ENCODE assay signal across 16 mouse cellular contexts in the genomic region with DNA sequence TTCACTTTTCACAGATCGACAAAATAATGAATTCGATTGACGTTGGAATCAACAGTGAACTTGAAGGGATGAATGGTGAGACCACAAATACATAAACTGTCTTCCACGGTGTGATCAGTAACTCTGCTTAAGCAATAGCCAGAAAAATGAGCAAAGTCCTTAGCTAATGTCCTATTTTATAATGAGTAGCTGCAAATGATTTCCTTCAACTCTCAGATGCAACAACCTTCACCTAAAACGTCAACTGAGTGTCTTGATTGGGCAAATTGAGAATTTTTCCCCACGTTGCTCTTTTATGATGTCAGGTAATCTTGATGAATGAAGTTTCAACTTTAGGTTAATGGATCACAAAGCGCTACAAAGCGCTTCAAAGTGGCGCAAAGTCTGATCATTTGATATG.
DNase-seq lines count a peak whose midpoint lies in the region; TF ChIP-seq lines count a peak whose summit lies in the region.
"Had no signal": no experiment of that assay in that cellular context is flagged by ENCODE, and none has a peak within 500 bp of the region (broad histone marks: within the 10 kb centered on the region; RNA-seq: fewer than 3 reads in every experiment).

No protein-coding gene starts in this region.

- no peak overlapping the region for H3K27ac ChIP-seq in kidney, adult 2 months (ENCODE audit: insufficient read depth, low read depth, low read length)

- peak; percentile 57 for DNase-seq in kidney, adult 2 months
- DNase-seq in kidney, postnatal 14 days, result no peak
- DNase-seq in kidney, adult 9 months, result peak; percentile 77
- DNase-seq in kidney, postnatal 10 days, result no peak
- DNase-seq: adrenal gland, adult 2 months; adrenal gland, adult 8-10 months; adrenal gland, postnatal 10 days; adrenal gland, postnatal 14 days; adrenal gland, postnatal 25 days; adrenal gland, postnatal 36 days; B cell, adult 2 months; cerebellum, adult 11 months; cerebellum, adult 11-12 months; cerebellum, adult 18-20 months had no signal

- H3K27me3 ChIP-seq in kidney, adult 2 months (replicated peaks; ENCODE audit: control insufficient read depth, insufficient read depth, low read length), result no peaks in the 10 kb centered on the region
- H3K27me3 ChIP-seq: CH12.LX had no signal

- no peak for TF ChIP-seq POLR2A in kidney, adult 2 months (IDR thresholded peaks at IDR 0.05; ENCODE audit: low read depth, low read length)

- 72% methylated on average over 9 of the region's 9 CpGs for WGBS in kidney, adult 2 months

- H3K36me3 ChIP-seq in kidney, adult 2 months (ENCODE audit: control insufficient read depth, insufficient read depth, low read length), result no peaks in the 10 kb centered on the region
- H3K36me3 ChIP-seq: G1E had no signal

- TF ChIP-seq CTCF in kidney, adult 2 months (conservative IDR thresholded peaks at IDR 0.05; ENCODE audit: insufficient read depth, insufficient read length, low read depth, low read length), result no peak

- no peaks in the 10 kb centered on the region for H3K4me1 ChIP-seq in kidney, adult 2 months (ENCODE audit: control insufficient read depth, insufficient read depth, low read length)

- H3K4me3 ChIP-seq in kidney, adult 2 months (ENCODE audit: insufficient read depth, low read depth, low read length), result no peak overlapping the region

Comparison
In these comparisons a context has a peak if more than half of its experiments do, and no peak if none do; other contexts are left out.
1. DNase-seq: peak in kidney, adult 2 months (single experiment) and kidney, adult 9 months (single experiment); none in kidney, postnatal 14 days (single experiment) and kidney, postnatal 10 days (single experiment).